ENCODE assay signal across 27 mouse cellular contexts in the genomic region with DNA sequence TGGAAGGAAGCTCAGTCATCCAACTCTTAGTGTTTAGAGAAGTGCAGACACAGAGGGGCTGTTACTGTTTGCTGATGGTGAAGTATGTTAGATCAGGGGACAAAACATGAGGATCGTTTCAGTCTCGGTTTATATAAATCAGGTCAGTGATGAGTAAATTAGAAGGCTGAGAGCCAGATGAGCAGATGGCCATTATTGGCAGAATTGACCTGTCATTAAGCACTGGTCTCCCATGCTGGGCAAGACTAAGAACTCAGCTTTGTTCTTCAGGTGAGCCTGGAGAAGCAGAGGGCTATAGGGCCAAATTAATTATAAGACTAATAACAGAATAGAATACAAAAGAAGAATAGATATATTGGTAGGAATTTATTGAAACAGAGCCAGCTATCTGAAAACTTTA.
A peak's percentile ranks its signal among the peaks of the same experiment; 100 is the strongest.
DNase-seq lines count a peak whose midpoint lies in the region; ATAC-seq and TF ChIP-seq lines count a peak whose summit lies in the region.
"Had no signal": no experiment of that assay in that cellular context is flagged by ENCODE, and none has a peak within 500 bp of the region (broad histone marks: within the 10 kb centered on the region; RNA-seq: fewer than 3 reads in every experiment).

No protein-coding gene starts in this region.

- no peaks in the 10 kb centered on the region for H3K36me3 ChIP-seq in hindbrain, postnatal 0 days (ENCODE audit: insufficient read depth, low read length)
- no peaks in the 10 kb centered on the region for H3K36me3 ChIP-seq in hindbrain, embryonic 12.5 days
- no peaks in the 10 kb centered on the region for H3K36me3 ChIP-seq in kidney, embryonic 16.5 days (ENCODE audit: insufficient read depth, low read length)
- H3K36me3 ChIP-seq: forebrain, embryonic 12.5 days; G1E; heart, embryonic 15.5 days; liver, embryonic 13.5 days; midbrain, embryonic 15.5 days; neural tube, embryonic 12.5 days had no signal

- no peaks in the 10 kb centered on the region for H3K9me3 ChIP-seq in hindbrain, postnatal 0 days (ENCODE audit: low read length)
- H3K9me3 ChIP-seq in hindbrain, embryonic 12.5 days (replicated peaks) = no peaks in the 10 kb centered on the region
- no peaks in the 10 kb centered on the region for H3K9me3 ChIP-seq in kidney, embryonic 16.5 days (ENCODE audit: low read length)
- H3K9me3 ChIP-seq: forebrain, embryonic 12.5 days; G1E; heart, embryonic 15.5 days; liver, embryonic 13.5 days; midbrain, embryonic 15.5 days; neural tube, embryonic 12.5 days had no signal

- 59% methylated on average over 2 of the region's 2 CpGs for WGBS in hindbrain, postnatal 0 days
- 88% methylated on average over 2 of the region's 2 CpGs for WGBS in hindbrain, embryonic 12.5 days
- 8% methylated on average over 2 of the region's 2 CpGs for WGBS in cerebellum, adult 2 months
- 90% methylated on average over 2 of the region's 2 CpGs for WGBS in kidney, embryonic 16.5 days

- H3K4me1 ChIP-seq in hindbrain, postnatal 0 days (ENCODE audit: insufficient read depth, low read length) = no peaks in the 10 kb centered on the region
- no peaks in the 10 kb centered on the region for H3K4me1 ChIP-seq in hindbrain, embryonic 12.5 days
- peaks cover 12% of the 10 kb centered on the region; the same call in 1 of the 2 replicates for H3K4me1 ChIP-seq in cerebellum, adult 2 months (ENCODE audit: control insufficient read depth, insufficient read depth, low read length)
- peaks cover 4% of the 10 kb centered on the region; the same call in 1 of the 2 replicates for H3K4me1 ChIP-seq in kidney, embryonic 16.5 days (ENCODE audit: insufficient read depth, low read length)
- H3K4me1 ChIP-seq: forebrain, embryonic 12.5 days; heart, embryonic 15.5 days; liver, embryonic 13.5 days; midbrain, embryonic 15.5 days; neural tube, embryonic 12.5 days had no signal

- peak; percentile 35; the same call in 1 of the 2 replicates for ATAC-seq in hindbrain, postnatal 0 days
- no peak for ATAC-seq in hindbrain, embryonic 12.5 days (ENCODE audit: low FRiP score)
- no peak for ATAC-seq in kidney, embryonic 16.5 days (ENCODE audit: low FRiP score, low TSS enrichment)
- ATAC-seq: intestine, embryonic 16.5 days; lung, postnatal 0 days; midbrain, embryonic 15.5 days had no signal

- no peaks in the 10 kb centered on the region for H3K27me3 ChIP-seq in hindbrain, postnatal 0 days (ENCODE audit: insufficient read depth, low read length)
- H3K27me3 ChIP-seq in hindbrain, embryonic 12.5 days = no peaks in the 10 kb centered on the region
- H3K27me3 ChIP-seq in cerebellum, adult 2 months (ENCODE audit: control insufficient read depth, insufficient read depth, low read length) = no peaks in the 10 kb centered on the region
- H3K27me3 ChIP-seq in kidney, embryonic 16.5 days (ENCODE audit: insufficient read depth, low read length) = no peaks in the 10 kb centered on the region
- H3K27me3 ChIP-seq: forebrain, embryonic 12.5 days; heart, embryonic 15.5 days; liver, embryonic 13.5 days; midbrain, embryonic 15.5 days; neural tube, embryonic 12.5 days had no signal

- peak; percentile 76 for DNase-seq in hindbrain, postnatal 0 days (ENCODE audit: low spot score)
- DNase-seq in brain, embryonic 14.5 days (ENCODE audit: low read depth) = peak; percentile 33
- peak; percentile 85 to 96 for DNase-seq in cerebellum, adult 2 months
- DNase-seq in cerebellum, postnatal 14 days = peak; percentile 85 to 94
- DNase-seq in lung, postnatal 14 days = no peak
- no peak for DNase-seq in thymus, postnatal 10 days (ENCODE audit: low spot score in 2 of 2)
- DNase-seq: adrenal gland, adult 8-10 months; gastrocnemius, postnatal 14 days; kidney, adult 8-10 months; kidney, postnatal 14 days; liver, embryonic 13.5 days; lung, adult 18-20 months; right cerebral cortex, adult 18-20 months; spleen, adult 18-20 months; thymus, adult 2 months had no signal

- no peak overlapping the region for H3K4me3 ChIP-seq in hindbrain, postnatal 0 days (ENCODE audit: low read length)
- no peak overlapping the region for H3K4me3 ChIP-seq in hindbrain, embryonic 12.5 days
- H3K4me3 ChIP-seq in cerebellum, adult 2 months (replicated peaks; ENCODE audit: insufficient read depth, low read depth, low read length) = no peak overlapping the region
- H3K4me3 ChIP-seq in kidney, embryonic 16.5 days (ENCODE audit: low read length) = no peak overlapping the region
- H3K4me3 ChIP-seq: erythroblast, embryonic 14.5 days; forebrain, embryonic 12.5 days; heart, embryonic 15.5 days; left cerebral cortex, adult 2 months; liver, embryonic 13.5 days; midbrain, embryonic 15.5 days; neural tube, embryonic 12.5 days had no signal

- TF ChIP-seq CTCF in hindbrain, postnatal 0 days (IDR thresholded peaks at IDR 0.05; ENCODE audit: low read depth) = no peak
- no peak for TF ChIP-seq CTCF in brain, embryonic 14.5 days (IDR thresholded peaks at IDR 0.05; ENCODE audit: borderline replicate concordance, extremely low read depth, insufficient read depth, insufficient read length)
- TF ChIP-seq CTCF in cerebellum, adult 2 months (IDR thresholded peaks at IDR 0.05; ENCODE audit: borderline replicate concordance, insufficient read depth, low read depth, low read length) = no peak

- H3K4me2 ChIP-seq in hindbrain, postnatal 0 days (ENCODE audit: low read depth, low read length) = no peak overlapping the region
- H3K4me2 ChIP-seq in hindbrain, embryonic 12.5 days (replicated peaks) = no peak overlapping the region
- no peak overlapping the region for H3K4me2 ChIP-seq in kidney, embryonic 16.5 days (replicated peaks; ENCODE audit: low read depth, low read length)
- H3K4me2 ChIP-seq: forebrain, embryonic 12.5 days; heart, embryonic 15.5 days; liver, embryonic 13.5 days; midbrain, embryonic 15.5 days; neural tube, embryonic 12.5 days had no signal

- H3K27ac ChIP-seq in hindbrain, postnatal 0 days = no peak overlapping the region
- no peak overlapping the region for H3K27ac ChIP-seq in hindbrain, embryonic 12.5 days
- peak overlapping the region; percentile 75; the same call in 1 of the 2 replicates for H3K27ac ChIP-seq in cerebellum, adult 2 months (ENCODE audit: insufficient read depth, low read length)
- no peak overlapping the region for H3K27ac ChIP-seq in kidney, embryonic 16.5 days (ENCODE audit: low read length)
- H3K27ac ChIP-seq: forebrain, embryonic 12.5 days; heart, embryonic 15.5 days; left cerebral cortex, adult 2 months; liver, embryonic 13.5 days; macrophage; midbrain, embryonic 15.5 days; neural tube, embryonic 12.5 days had no signal

- no peak for TF ChIP-seq POLR2A in brain, embryonic 14.5 days (IDR thresholded peaks at IDR 0.05; ENCODE audit: borderline replicate concordance, extremely low read depth, insufficient read depth, insufficient read length, poor library complexity, severe bottlenecking)
- no peak for TF ChIP-seq POLR2A in cerebellum, adult 2 months (IDR thresholded peaks at IDR 0.05; ENCODE audit: borderline replicate concordance, insufficient read depth, low read length)

- no peak overlapping the region for H3K9ac ChIP-seq in hindbrain, postnatal 0 days (replicated peaks; ENCODE audit: low read length)
- H3K9ac ChIP-seq in hindbrain, embryonic 12.5 days = no peak overlapping the region
- no peak overlapping the region for H3K9ac ChIP-seq in kidney, embryonic 16.5 days (replicated peaks; ENCODE audit: low read length)
- H3K9ac ChIP-seq: forebrain, embryonic 12.5 days; heart, embryonic 15.5 days; liver, embryonic 13.5 days; midbrain, embryonic 15.5 days; neural tube, embryonic 12.5 days had no signal

Comparison
In these comparisons a context has a peak if more than half of its experiments do, and no peak if none do; other contexts are left out.
1. DNase-seq: peak in hindbrain, postnatal 0 days (single experiment), brain, embryonic 14.5 days (single experiment), cerebellum, adult 2 months (2 of 2) and cerebellum, postnatal 14 days (2 of 2); none in lung, postnatal 14 days (single experiment) and thymus, postnatal 10 days (0 of 2).